Mouse (Mus musculus) spleen, adult 2 months (tissue): ENCODE results near the gene Rhbdf2.

Source experiments
- CTCF ChIP-seq: fragments of 200-500 bp; IDR thresholded peaks from 2 replicates; pipeline ENCODE4 v1.5.1; 2011; ENCODE audit warnings: mild to moderate bottlenecking, inconsistent platforms; ENCODE audit not compliant: insufficient read depth, insufficient read length, insufficient replicate concordance; ENCODE audit errors: extremely low read depth
- POLR2A ChIP-seq: fragments of 200-500 bp; IDR thresholded peaks from 2 replicates; pipeline ENCODE4 v1.6.1; 2011; ENCODE audit warnings: low read depth, low read length, inconsistent platforms

DNA sequence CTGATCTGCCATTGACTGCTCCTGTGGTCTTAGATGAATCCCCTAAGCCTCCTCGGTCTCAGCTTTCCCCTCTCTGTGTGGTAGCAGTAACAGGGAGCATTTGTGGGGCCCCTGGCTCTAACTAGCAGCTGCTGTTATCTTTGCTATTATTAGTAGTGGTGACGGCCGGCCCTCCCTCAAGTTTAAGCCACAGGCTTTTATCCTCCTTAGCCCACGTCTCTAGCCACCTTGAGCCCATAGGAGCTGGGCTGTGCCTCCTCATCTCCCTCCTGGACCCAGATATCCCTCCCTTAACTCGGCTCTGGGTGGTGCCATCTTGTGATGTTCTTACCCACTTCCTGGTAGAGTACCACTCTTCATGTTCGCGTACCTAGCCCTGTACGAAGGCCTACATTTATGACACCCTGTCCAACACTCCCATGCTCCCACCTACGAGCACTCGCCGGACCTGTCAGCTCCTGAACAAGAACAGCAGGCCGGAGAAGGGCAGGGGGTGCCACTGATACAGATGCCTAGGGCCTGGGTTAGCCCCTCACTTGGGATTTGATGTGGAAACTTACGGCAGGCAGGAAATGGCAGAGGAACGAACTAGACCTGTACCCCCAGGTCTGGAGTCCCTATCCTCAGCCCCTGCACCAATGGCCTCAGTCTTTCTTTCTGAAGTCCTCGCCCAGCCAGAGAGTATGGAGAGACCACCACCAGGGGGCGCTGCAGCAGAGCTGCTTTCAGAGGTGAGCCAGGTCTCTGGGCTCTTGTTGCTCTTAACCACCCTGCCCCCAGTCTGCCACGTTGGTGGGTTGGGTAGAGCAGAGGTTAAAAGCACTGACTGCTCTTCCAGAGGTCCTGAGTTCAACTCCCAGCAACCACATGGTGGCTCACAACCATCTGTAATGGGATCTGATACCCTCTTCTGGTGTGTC, 1.5 kb downstream of the Rhbdf2 start:
- TF ChIP-seq CTCF (peak; percentile 75), POLR2A (no peak)
